Mouse (Mus musculus): ENCODE results near the gene 4931422A03Rik. TPM values are rescaled to one million over a fixed set of nuclear protein-coding genes. Genes with fewer than 3 reads are reported as not detected.

The 4931422A03Rik gene
- polyA plus RNA-seq, 1 experiment, result 0.11 TPM

DNA sequence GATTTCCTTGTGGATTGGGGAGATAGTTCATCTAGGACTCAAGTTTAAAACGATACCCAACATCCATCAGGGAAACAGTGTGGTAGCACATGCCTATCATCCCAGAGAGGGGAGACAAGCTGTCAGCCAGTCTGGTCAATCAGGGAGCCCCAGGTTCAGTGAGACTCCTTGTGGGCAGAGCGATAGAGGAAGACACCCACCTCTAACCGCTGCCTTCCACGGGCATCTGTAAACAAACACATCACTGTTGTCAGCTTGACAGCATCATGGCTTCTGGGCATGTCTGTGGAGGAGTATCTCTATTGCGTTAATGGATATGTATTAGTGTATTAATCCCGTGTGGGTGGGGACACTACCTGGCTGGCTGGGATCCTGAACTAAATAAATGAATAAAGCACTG, 71.3 kb downstream of the 4931422A03Rik start:
- no peaks in the 10 kb centered on the region for H3K36me3 ChIP-seq (ENCODE audit: control insufficient read depth, insufficient read depth)
- no peaks in the 10 kb centered on the region for H3K79me2 ChIP-seq (ENCODE audit: control insufficient read depth, insufficient read depth)
- H3K79me3 ChIP-seq (ENCODE audit: low read depth), result no peaks in the 10 kb centered on the region
- H3K4me3 ChIP-seq (ENCODE audit: insufficient read depth, poor library complexity, severe bottlenecking), result no peak overlapping the region
- H3ac ChIP-seq (ENCODE audit: control insufficient read depth, insufficient read length, low read depth), result no peak overlapping the region
- TF ChIP-seq CEBPB (IDR thresholded peaks at IDR 0.05; ENCODE audit: low read depth) (no peak), MYOD1 (IDR thresholded peaks at IDR 0.05; ENCODE audit: control insufficient read depth, insufficient read length, low read depth) (no peak), MYOG (IDR thresholded peaks at IDR 0.05; ENCODE audit: control insufficient read depth, extremely low read depth, insufficient read length) (no peak), USF1 (IDR thresholded peaks at IDR 0.05; ENCODE audit: low read depth) (no peak), MAX (IDR thresholded peaks at IDR 0.05) (no peak), FOSL1 (IDR thresholded peaks at IDR 0.05; ENCODE audit: insufficient read depth, low read length, poor library complexity, severe bottlenecking) (no peak), CTCF (IDR thresholded peaks at IDR 0.05; ENCODE audit: control insufficient read depth, insufficient read depth, insufficient read length) (no peak)
- peaks cover 59% of the 10 kb centered on the region for H3K27me3 ChIP-seq (ENCODE audit: control insufficient read depth, insufficient read depth, insufficient read length)

DNA sequence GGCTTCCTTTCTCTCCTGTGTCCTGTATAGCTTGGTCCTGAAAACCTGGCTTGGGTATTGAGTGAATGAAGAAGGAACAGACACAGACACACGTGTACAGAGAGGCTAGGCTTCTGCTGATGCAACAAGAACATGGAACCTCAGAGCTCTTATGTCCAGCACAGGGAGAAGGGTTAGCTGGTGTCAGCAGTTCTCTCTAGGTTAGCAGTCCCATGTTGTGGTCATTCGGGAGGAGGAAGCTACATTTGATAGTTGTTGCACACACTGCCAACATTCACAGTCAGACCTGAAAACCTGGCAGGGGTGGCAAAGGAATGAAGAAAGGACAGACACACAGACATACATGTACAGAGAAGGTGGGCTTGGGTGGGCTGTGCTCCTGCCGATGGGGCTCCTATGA, 72.4 kb downstream of the 4931422A03Rik start:
- H3K79me3 ChIP-seq (ENCODE audit: low read depth), result no peaks in the 10 kb centered on the region
- H3K4me3 ChIP-seq (ENCODE audit: insufficient read depth, poor library complexity, severe bottlenecking), result no peak overlapping the region
- H3ac ChIP-seq (ENCODE audit: control insufficient read depth, insufficient read length, low read depth), result no peak overlapping the region
- no peaks in the 10 kb centered on the region for H3K36me3 ChIP-seq (ENCODE audit: control insufficient read depth, insufficient read depth)
- no peak for TF ChIP-seq MAX (IDR thresholded peaks at IDR 0.05)
- TF ChIP-seq MYOD1 (IDR thresholded peaks at IDR 0.05; ENCODE audit: control insufficient read depth, insufficient read length, low read depth), result no peak
- TF ChIP-seq USF1 (IDR thresholded peaks at IDR 0.05; ENCODE audit: low read depth), result no peak
- no peak for TF ChIP-seq FOSL1 (IDR thresholded peaks at IDR 0.05; ENCODE audit: insufficient read depth, low read length, poor library complexity, severe bottlenecking)
- TF ChIP-seq CEBPB (IDR thresholded peaks at IDR 0.05; ENCODE audit: low read depth), result no peak
- TF ChIP-seq MYOG (IDR thresholded peaks at IDR 0.05; ENCODE audit: control insufficient read depth, extremely low read depth, insufficient read length), result no peak
- no peak for TF ChIP-seq CTCF (IDR thresholded peaks at IDR 0.05; ENCODE audit: control insufficient read depth, insufficient read depth, insufficient read length)
- H3K79me2 ChIP-seq (ENCODE audit: control insufficient read depth, insufficient read depth), result no peaks in the 10 kb centered on the region
- H3K27me3 ChIP-seq (ENCODE audit: control insufficient read depth, insufficient read depth, insufficient read length), result peaks cover 53% of the 10 kb centered on the region

DNA sequence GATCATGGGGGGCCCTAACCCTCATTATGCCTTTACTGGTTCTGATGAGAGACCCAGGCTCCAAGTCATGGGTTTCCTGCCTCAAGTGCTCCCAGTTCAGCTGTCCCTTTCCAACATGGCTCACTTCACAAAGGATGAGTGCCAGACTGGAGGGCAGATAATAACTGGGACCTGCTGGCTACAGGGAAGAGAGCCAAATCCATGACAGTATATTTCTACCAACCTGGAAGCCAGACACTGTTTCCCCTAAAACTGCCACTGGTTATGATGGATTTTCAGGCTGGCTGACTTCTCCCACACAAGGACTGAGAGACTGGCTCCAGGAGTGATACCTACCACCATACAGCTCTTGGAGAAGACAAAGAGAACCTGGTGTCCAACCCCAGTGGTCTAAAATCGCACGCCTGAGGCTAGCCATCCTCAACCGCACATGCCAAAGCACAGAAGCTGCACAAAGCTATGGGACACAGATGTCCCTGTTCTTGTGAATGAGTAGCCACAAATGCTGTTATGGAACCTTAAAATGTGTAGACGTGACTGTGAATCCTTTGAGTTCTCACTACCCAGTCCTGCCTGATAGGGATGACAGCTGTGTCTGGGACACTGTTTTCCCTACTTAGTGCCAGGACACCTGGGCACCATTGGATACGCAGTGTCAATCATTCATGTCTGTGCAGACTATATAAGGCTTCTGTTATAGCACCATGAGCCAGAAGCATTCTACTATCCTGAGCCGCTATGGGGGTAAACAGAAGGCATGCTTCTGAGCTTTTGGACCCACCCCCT, 74.9 kb downstream of the 4931422A03Rik start:
- H3K79me3 ChIP-seq (ENCODE audit: low read depth), result no peaks in the 10 kb centered on the region
- H3K79me2 ChIP-seq (ENCODE audit: control insufficient read depth, insufficient read depth), result no peaks in the 10 kb centered on the region

DNA sequence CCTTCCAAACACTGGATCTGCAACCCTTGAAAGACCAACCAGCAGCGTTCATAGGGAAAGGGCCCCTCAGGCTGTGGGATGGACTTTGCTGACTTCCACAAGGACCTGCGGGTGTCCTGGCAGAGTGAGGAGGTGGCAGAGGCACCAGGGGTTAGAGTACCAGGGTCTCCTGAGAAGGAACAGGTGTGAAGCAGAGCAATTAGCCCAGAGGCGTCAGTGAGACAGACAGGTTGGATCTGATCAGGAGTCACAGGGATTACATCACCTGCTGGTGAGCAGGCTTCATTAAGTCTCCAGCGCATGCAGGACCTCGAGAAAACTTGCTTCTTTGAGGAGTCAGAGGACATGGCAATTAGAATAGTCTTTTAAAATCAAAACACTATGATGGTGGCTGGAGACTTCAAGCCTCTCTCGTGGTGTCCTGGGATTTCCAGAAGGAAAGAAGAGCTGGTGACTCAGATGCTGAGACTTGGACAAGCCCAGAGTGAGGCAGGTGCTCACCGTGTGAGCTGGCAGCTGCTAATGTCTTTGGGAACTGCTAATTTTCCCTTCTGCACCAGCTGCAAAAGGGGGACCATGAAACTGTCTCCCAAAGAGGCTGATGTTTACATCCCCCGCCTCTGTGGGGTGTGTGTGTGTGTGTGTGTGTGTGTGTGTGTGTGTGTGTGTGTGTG, 80.0 kb downstream of the 4931422A03Rik start:
- Histone ChIP-seq H3K36me3 (ENCODE audit: control insufficient read depth, insufficient read depth) (no peaks in the 10 kb centered on the region), H3ac (ENCODE audit: control insufficient read depth, insufficient read length, low read depth) (no peak overlapping the region), H3K79me2 (ENCODE audit: control insufficient read depth, insufficient read depth) (no peaks in the 10 kb centered on the region), H3K27me3 (ENCODE audit: control insufficient read depth, insufficient read depth, insufficient read length) (peaks cover 52% of the 10 kb centered on the region), H3K4me3 (ENCODE audit: insufficient read depth, poor library complexity, severe bottlenecking) (no peak overlapping the region), H3K79me3 (ENCODE audit: low read depth) (no peaks in the 10 kb centered on the region)
- TF ChIP-seq CTCF (IDR thresholded peaks at IDR 0.05; ENCODE audit: control insufficient read depth, insufficient read depth, insufficient read length) (no peak), MAX (IDR thresholded peaks at IDR 0.05) (no peak), MYOD1 (IDR thresholded peaks at IDR 0.05; ENCODE audit: control insufficient read depth, insufficient read length, low read depth) (peak; percentile 72)

More for the DNA sequence above, 74.9 kb downstream of the 4931422A03Rik start:
- H3K4me3 ChIP-seq (ENCODE audit: insufficient read depth, poor library complexity, severe bottlenecking), result no peak overlapping the region
- H3K27me3 ChIP-seq (ENCODE audit: control insufficient read depth, insufficient read depth, insufficient read length), result peaks cover 54% of the 10 kb centered on the region
- H3ac ChIP-seq (ENCODE audit: control insufficient read depth, insufficient read length, low read depth), result no peak overlapping the region
- H3K36me3 ChIP-seq (ENCODE audit: control insufficient read depth, insufficient read depth), result no peaks in the 10 kb centered on the region
- TF ChIP-seq CTCF (IDR thresholded peaks at IDR 0.05; ENCODE audit: control insufficient read depth, insufficient read depth, insufficient read length), result no peak
- TF ChIP-seq MAX (IDR thresholded peaks at IDR 0.05), result no peak

DNA sequence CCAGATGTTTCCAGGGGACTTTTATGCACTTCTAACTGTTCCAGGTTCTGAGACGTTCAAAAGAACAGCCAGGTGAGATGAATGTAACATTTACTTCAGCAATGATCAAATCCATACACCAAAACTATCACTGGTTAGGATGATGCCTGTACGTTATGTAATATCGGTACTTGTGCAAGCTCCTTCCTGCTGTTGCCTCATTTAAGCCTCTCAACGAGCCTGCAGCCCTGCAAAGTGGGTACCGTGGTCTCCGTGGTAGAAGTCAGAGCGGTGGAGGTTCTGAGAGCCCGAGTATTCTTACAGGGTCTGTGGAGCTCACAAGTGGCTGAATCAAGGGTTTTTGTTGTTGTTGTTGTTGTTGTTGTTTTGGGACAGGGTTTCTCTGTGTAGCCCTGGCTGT, 81.3 kb downstream of the 4931422A03Rik start:
- Histone ChIP-seq H3K79me2 (ENCODE audit: control insufficient read depth, insufficient read depth) (no peaks in the 10 kb centered on the region), H3K79me3 (ENCODE audit: low read depth) (no peaks in the 10 kb centered on the region), H3K27me3 (ENCODE audit: control insufficient read depth, insufficient read depth, insufficient read length) (peaks cover 51% of the 10 kb centered on the region), H3ac (ENCODE audit: control insufficient read depth, insufficient read length, low read depth) (no peak overlapping the region), H3K36me3 (ENCODE audit: control insufficient read depth, insufficient read depth) (no peaks in the 10 kb centered on the region), H3K4me3 (ENCODE audit: insufficient read depth, poor library complexity, severe bottlenecking) (no peak overlapping the region)
- TF ChIP-seq USF1 (IDR thresholded peaks at IDR 0.05; ENCODE audit: low read depth) (no peak), CEBPB (IDR thresholded peaks at IDR 0.05; ENCODE audit: low read depth) (no peak), MYOD1 (IDR thresholded peaks at IDR 0.05; ENCODE audit: control insufficient read depth, insufficient read length, low read depth) (no peak), MAX (IDR thresholded peaks at IDR 0.05) (no peak), FOSL1 (IDR thresholded peaks at IDR 0.05; ENCODE audit: insufficient read depth, low read length, poor library complexity, severe bottlenecking) (no peak), CTCF (IDR thresholded peaks at IDR 0.05; ENCODE audit: control insufficient read depth, insufficient read depth, insufficient read length) (no peak), MYOG (IDR thresholded peaks at IDR 0.05; ENCODE audit: control insufficient read depth, extremely low read depth, insufficient read length) (no peak)

Measured in C2C12 (cell line).